Comparison of ENCODE assay signal across 9 mouse cellular contexts in the genomic region with DNA sequence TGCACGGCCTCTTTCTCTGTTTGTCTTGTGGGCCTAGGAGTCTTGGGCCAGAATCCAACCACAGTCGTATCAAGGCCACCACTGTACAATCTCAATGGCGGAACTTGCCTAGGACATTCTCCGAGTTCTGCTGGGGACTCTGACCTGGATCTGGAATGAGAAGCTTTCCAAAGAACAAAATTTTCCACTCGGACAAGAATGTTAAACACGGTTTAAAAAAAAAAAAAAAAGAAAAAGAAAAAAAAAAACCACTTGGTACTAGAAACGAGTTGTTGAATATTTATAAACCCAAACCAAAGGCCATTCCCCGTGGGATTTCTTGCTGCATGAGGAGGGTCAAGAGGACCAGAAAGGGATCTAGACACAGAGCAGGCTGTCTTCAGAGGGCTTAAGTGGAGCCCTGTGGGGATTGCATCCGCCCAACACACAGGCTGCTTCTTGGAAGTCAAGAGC. TPM values are rescaled to one million over a fixed set of nuclear protein-coding genes. Genes with fewer than 3 reads are reported as not detected.
A peak's percentile ranks its signal among the peaks of the same experiment; 100 is the strongest.
DNase-seq lines count a peak whose midpoint lies in the region; ATAC-seq and TF ChIP-seq lines count a peak whose summit lies in the region.
"Had no signal": no experiment of that assay in that cellular context is flagged by ENCODE, and none has a peak within 500 bp of the region (broad histone marks: within the 10 kb centered on the region; RNA-seq: fewer than 3 reads in every experiment).

No protein-coding gene starts in this region.

- H3K27me3 ChIP-seq in midbrain, embryonic 14.5 days (ENCODE audit: control insufficient read depth, insufficient read depth, low read length) = no peaks in the 10 kb centered on the region
- H3K27me3 ChIP-seq in midbrain, embryonic 10.5 days (ENCODE audit: low read depth, poor library complexity, severe bottlenecking) = no peaks in the 10 kb centered on the region
- H3K27me3 ChIP-seq in kidney, embryonic 15.5 days = peaks cover 2% of the 10 kb centered on the region; the same call in 1 of the 2 replicates
- no peaks in the 10 kb centered on the region for H3K27me3 ChIP-seq in small intestine, adult 2 months (ENCODE audit: control insufficient read depth, insufficient read depth, low read length)
- H3K27me3 ChIP-seq: forebrain, embryonic 12.5 days had no signal

- peak; percentile 32 for DNase-seq in heart, adult 8-10 months (ENCODE audit: low spot score)
- no peak for DNase-seq in heart, postnatal 14 days
- peak; percentile 57 for DNase-seq in midbrain, embryonic 14.5 days
- no peak for DNase-seq in midbrain, embryonic 10.5 days (ENCODE audit: low spot score)
- no peak for DNase-seq in spleen, postnatal 4 days (ENCODE audit: low spot score in 2 of 2)
- DNase-seq in right cerebral cortex, adult 2 months (ENCODE audit: low spot score in 2 of 2) = no peak

- intact Hi-C loops in heart, postnatal 14 days (cut with DNase I) = loop anchor here (5.0 kb wide), 2 partner anchors 318 to 363 kb away; no protein-coding TSS in a partner anchor

- 57% methylated on average over 9 of the region's 9 CpGs for WGBS in midbrain, embryonic 14.5 days
- WGBS in midbrain, embryonic 10.5 days = 76% methylated on average over 9 of the region's 9 CpGs
- WGBS in kidney, embryonic 15.5 days = 64% methylated on average over 9 of the region's 9 CpGs
- 36% methylated on average over 9 of the region's 9 CpGs for WGBS in small intestine, adult 2 months

- TF ChIP-seq CTCF in small intestine, adult 2 months (IDR thresholded peaks at IDR 0.05; ENCODE audit: extremely low read depth, insufficient read length, insufficient replicate concordance, low read depth, low read length) = no peak

- H3K4me3 ChIP-seq in midbrain, embryonic 14.5 days (replicated peaks; ENCODE audit: low read depth, low read length) = no peak overlapping the region
- no peak overlapping the region for H3K4me3 ChIP-seq in midbrain, embryonic 10.5 days
- H3K4me3 ChIP-seq in kidney, embryonic 15.5 days (replicated peaks) = no peak overlapping the region
- no peak overlapping the region for H3K4me3 ChIP-seq in small intestine, adult 2 months (ENCODE audit: low read depth, low read length)
- H3K4me3 ChIP-seq: forebrain, embryonic 12.5 days had no signal

- H3K9ac ChIP-seq in midbrain, embryonic 14.5 days (replicated peaks; ENCODE audit: low read length) = no peak overlapping the region
- H3K9ac ChIP-seq in kidney, embryonic 15.5 days = no peak overlapping the region
- H3K9ac ChIP-seq: forebrain, embryonic 12.5 days had no signal

- no peaks in the 10 kb centered on the region; the same call in 1 of the 2 replicates for H3K4me1 ChIP-seq in midbrain, embryonic 14.5 days (ENCODE audit: control insufficient read depth, insufficient read depth, low read length)
- H3K4me1 ChIP-seq in midbrain, embryonic 10.5 days = peaks cover 32% of the 10 kb centered on the region
- H3K4me1 ChIP-seq in kidney, embryonic 15.5 days = peaks cover 25% of the 10 kb centered on the region
- H3K4me1 ChIP-seq in small intestine, adult 2 months (ENCODE audit: control insufficient read depth, insufficient read depth, insufficient read length, low read length) = no peaks in the 10 kb centered on the region

- no peak overlapping the region for H3K4me2 ChIP-seq in midbrain, embryonic 14.5 days (ENCODE audit: low read length)
- no peak overlapping the region for H3K4me2 ChIP-seq in kidney, embryonic 15.5 days
- H3K4me2 ChIP-seq: forebrain, embryonic 12.5 days had no signal

- TF ChIP-seq POLR2A in small intestine, adult 2 months (IDR thresholded peaks at IDR 0.05; ENCODE audit: low read depth, low read length) = no peak

- ATAC-seq in midbrain, embryonic 14.5 days (ENCODE audit: low FRiP score, low TSS enrichment) = no peak
- ATAC-seq in kidney, embryonic 15.5 days (replicated peaks; ENCODE audit: low FRiP score) = no peak

- no peaks in the 10 kb centered on the region for H3K36me3 ChIP-seq in midbrain, embryonic 14.5 days (ENCODE audit: control insufficient read depth, insufficient read depth, low read length)
- H3K36me3 ChIP-seq in midbrain, embryonic 10.5 days = no peaks in the 10 kb centered on the region
- H3K36me3 ChIP-seq in kidney, embryonic 15.5 days = no peaks in the 10 kb centered on the region
- no peaks in the 10 kb centered on the region for H3K36me3 ChIP-seq in small intestine, adult 2 months (ENCODE audit: control insufficient read depth, insufficient read depth, low read length)
- H3K36me3 ChIP-seq: forebrain, embryonic 12.5 days had no signal

- no peaks in the 10 kb centered on the region for H3K9me3 ChIP-seq in midbrain, embryonic 14.5 days (ENCODE audit: control insufficient read depth, low read length)
- no peaks in the 10 kb centered on the region for H3K9me3 ChIP-seq in midbrain, embryonic 10.5 days (replicated peaks)
- no peaks in the 10 kb centered on the region for H3K9me3 ChIP-seq in kidney, embryonic 15.5 days (replicated peaks)
- H3K9me3 ChIP-seq: forebrain, embryonic 12.5 days had no signal

- no peak overlapping the region for H3K27ac ChIP-seq in midbrain, embryonic 14.5 days (replicated peaks; ENCODE audit: low read depth, low read length)
- no peak overlapping the region for H3K27ac ChIP-seq in midbrain, embryonic 10.5 days (replicated peaks)
- H3K27ac ChIP-seq in kidney, embryonic 15.5 days = 0 out of 2 replicates have a peak overlapping the region, but pooled peaks have one; percentile 37
- H3K27ac ChIP-seq in small intestine, adult 2 months (ENCODE audit: insufficient read depth, low read depth, low read length) = 0 out of 2 replicates have a peak overlapping the region, but pooled peaks have one; percentile 18
- H3K27ac ChIP-seq: forebrain, embryonic 12.5 days had no signal

RNA-seq across cellular contexts. Expression of gene Daam2, which starts 29.9 kb away (rescaled TPM):
- total RNA-seq in heart, adult 8-10 months (2022) = 1 to 10 TPM; 5.3 to 7.4 (median 6.2) TPM
- total RNA-seq in heart, postnatal 14 days (2021) = 10 to 100 TPM; 10.6 to 13.0 TPM
- polyA plus RNA-seq in midbrain, embryonic 14.5 days (2014; fragmentation: Nextera tagmentation; extraction: Ambion mirVana) = 1.8 and 2.1 TPM in 2 replicates
- 0.94 and 1.2 TPM in 2 replicates for polyA plus RNA-seq in midbrain, embryonic 10.5 days (2016; fragmentation: Nextera tagmentation; extraction: Ambion mirVana)
- polyA plus RNA-seq in kidney, embryonic 15.5 days (2015; fragmentation: Nextera tagmentation; extraction: Ambion mirVana) = 6.6 and 7.1 TPM in 2 replicates
- polyA plus RNA-seq in small intestine, adult 2 months (2012; rRNA removed) = 2.3 and 3.6 TPM in 2 replicates

Comparison
In these comparisons a context has a peak if more than half of its experiments do, and no peak if none do; other contexts are left out.
1. DNase-seq: peak in heart, adult 8-10 months (single experiment) and midbrain, embryonic 14.5 days (single experiment); none in heart, postnatal 14 days (0 of 2), midbrain, embryonic 10.5 days (single experiment), spleen, postnatal 4 days (0 of 2) and right cerebral cortex, adult 2 months (0 of 2).
2. H3K27ac ChIP-seq: peak in kidney, embryonic 15.5 days (single experiment) and small intestine, adult 2 months (single experiment); none in midbrain, embryonic 14.5 days (single experiment) and midbrain, embryonic 10.5 days (single experiment).